Mouse (Mus musculus): ENCODE measurements around the gene Tfam.

GRCm38 (mm10) chr10:71267511-71267910, 29.4 kb upstream of the Tfam start:
- TF ChIP-seq POLR2A (IDR thresholded peaks at IDR 0.05; ENCODE audit: borderline replicate concordance, extremely low read depth, low read depth, low read length) (no peak), CTCF (IDR thresholded peaks at IDR 0.05; ENCODE audit: insufficient read depth, low read length) (no peak)

Measured in lung, adult 2 months (tissue).